Mouse (Mus musculus): ENCODE measurements at regions not wholly inside any gene's neighbourhood (a gene's known extent, or its start where the extent isn't known, plus 50 kb on each side); places are given as distances from the start of the nearest gene placed in this dataset.

DNA sequence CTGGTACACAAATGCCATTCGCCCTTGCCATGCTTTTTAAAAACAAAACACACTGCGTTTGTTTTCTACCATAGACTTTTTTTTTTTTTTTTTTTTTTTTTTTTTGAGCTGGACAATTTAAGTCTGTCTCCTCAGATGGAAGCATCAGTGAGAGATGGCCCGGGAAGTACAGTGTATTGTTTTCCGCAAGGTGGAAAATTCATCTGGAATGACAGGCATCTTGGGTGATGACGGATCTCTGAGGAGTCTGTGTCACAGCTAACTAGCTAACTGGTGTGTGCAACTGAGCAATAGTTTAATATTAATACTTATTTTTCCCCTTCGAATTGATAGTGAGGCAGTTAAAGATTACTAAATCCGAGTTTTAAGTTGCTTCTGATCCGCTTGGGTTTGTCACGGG, 228.7 kb upstream of the Arglu1 start:
- Histone ChIP-seq H3K4me3 (replicated peaks; ENCODE audit: low read length) (no peak overlapping the region), H3K9me3 (ENCODE audit: control insufficient read depth, low read length) (0 out of 2 replicates have a peak, but pooled peaks cover 12% of the 10 kb centered on the region), H3K4me1 (ENCODE audit: control insufficient read depth, insufficient read depth, low read length) (no peaks in the 10 kb centered on the region), H3K9ac (ENCODE audit: low read depth, low read length, severe bottlenecking) (no peak overlapping the region), H3K4me2 (replicated peaks; ENCODE audit: low read depth, low read length, severe bottlenecking) (no peak overlapping the region), H3K27me3 (ENCODE audit: control insufficient read depth, insufficient read depth, low read length) (no peaks in the 10 kb centered on the region), H3K36me3 (ENCODE audit: control insufficient read depth, insufficient read depth, low read length) (no peaks in the 10 kb centered on the region), H3K27ac (replicated peaks; ENCODE audit: low read depth, low read length) (no peak overlapping the region)
- TF ChIP-seq POLR2A (IDR thresholded peaks at IDR 0.05; ENCODE audit: borderline replicate concordance, extremely low read depth, insufficient read depth, insufficient read length), result no peak
- no peak for ATAC-seq (ENCODE audit: low FRiP score, low read depth)
- WGBS, result 84% methylated on average over 9 of the region's 9 CpGs
- no peak for DNase-seq (ENCODE audit: low spot score)

DNA sequence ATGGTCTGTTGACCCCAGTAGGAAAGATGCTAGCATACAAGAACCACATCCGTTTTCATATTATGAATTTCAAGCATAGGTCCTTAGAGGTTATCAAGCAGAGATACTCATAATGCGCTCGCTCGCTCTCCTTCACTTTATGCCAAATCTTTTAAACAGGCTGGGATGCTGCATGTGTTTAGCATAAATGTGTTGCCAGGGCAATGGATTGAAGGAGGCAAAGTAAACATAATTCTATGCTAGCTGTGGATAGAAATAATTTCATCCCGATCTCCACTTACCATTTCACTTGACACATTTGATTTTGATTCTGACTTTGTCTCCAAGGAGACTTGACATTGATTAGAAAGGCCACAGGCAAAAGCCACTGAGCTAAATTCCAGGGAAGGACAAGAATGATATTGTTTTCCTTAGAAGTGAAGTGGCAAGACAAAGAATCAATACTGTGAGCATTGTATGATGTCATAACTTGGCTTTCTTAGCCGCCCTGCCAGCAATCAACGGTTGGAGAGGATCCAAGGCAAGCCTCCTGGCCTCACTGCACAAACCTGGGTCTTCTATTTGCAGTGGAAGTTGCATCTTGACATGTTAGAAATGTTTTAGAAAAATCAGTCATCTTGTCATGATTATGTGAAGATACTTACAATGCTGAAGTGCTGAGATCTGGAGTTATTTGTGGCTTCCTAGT, 217.3 kb upstream of the Arglu1 start:
- Histone ChIP-seq H3K36me3 (ENCODE audit: control insufficient read depth, insufficient read depth, low read length) (no peaks in the 10 kb centered on the region), H3K9me3 (ENCODE audit: control insufficient read depth, low read length) (no peaks in the 10 kb centered on the region), H3K4me1 (ENCODE audit: control insufficient read depth, insufficient read depth, low read length) (no peaks in the 10 kb centered on the region), H3K4me3 (replicated peaks; ENCODE audit: low read length) (no peak overlapping the region), H3K27ac (replicated peaks; ENCODE audit: low read depth, low read length) (no peak overlapping the region), H3K4me2 (replicated peaks; ENCODE audit: low read depth, low read length, severe bottlenecking) (no peak overlapping the region), H3K27me3 (ENCODE audit: control insufficient read depth, insufficient read depth, low read length) (no peaks in the 10 kb centered on the region), H3K9ac (ENCODE audit: low read depth, low read length, severe bottlenecking) (no peak overlapping the region)
- no peak for ATAC-seq (ENCODE audit: low FRiP score, low read depth)
- WGBS, result 84% methylated on average over 7 of the region's 7 CpGs
- no peak for DNase-seq (ENCODE audit: low spot score)
- TF ChIP-seq POLR2A (IDR thresholded peaks at IDR 0.05; ENCODE audit: borderline replicate concordance, extremely low read depth, insufficient read depth, insufficient read length), result no peak

DNA sequence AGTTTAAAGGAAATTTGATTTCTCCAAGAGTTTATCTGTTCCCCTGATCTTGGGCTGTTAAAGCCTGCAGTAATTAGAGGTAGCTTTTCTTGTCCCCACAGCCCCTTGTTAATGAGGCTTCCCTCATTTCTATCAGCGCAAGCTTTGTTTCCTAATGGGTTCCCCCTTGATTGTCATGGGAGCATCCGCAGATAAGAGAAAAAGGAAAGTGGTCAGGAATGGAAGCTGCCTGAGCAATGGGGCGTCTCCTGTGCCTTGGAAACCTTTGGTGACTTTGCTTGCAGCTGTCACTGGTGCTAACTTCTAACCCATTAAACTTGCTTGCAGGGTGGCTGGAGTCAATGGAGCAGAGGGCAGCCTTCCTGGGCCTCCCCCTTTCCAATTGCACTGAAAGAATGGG, 202.7 kb upstream of the Arglu1 start:
- H3K9me3 ChIP-seq (ENCODE audit: control insufficient read depth, low read length), result no peaks in the 10 kb centered on the region
- ATAC-seq (ENCODE audit: low FRiP score, low read depth), result no peak
- no peak for TF ChIP-seq POLR2A (IDR thresholded peaks at IDR 0.05; ENCODE audit: borderline replicate concordance, extremely low read depth, insufficient read depth, insufficient read length)
- DNase-seq (ENCODE audit: low spot score), result no peak
- 34% methylated on average over 3 of the region's 3 CpGs for WGBS
- no peak overlapping the region for H3K27ac ChIP-seq (replicated peaks; ENCODE audit: low read depth, low read length)
- no peaks in the 10 kb centered on the region for H3K36me3 ChIP-seq (ENCODE audit: control insufficient read depth, insufficient read depth, low read length)
- H3K4me2 ChIP-seq (replicated peaks; ENCODE audit: low read depth, low read length, severe bottlenecking), result no peak overlapping the region
- no peaks in the 10 kb centered on the region for H3K27me3 ChIP-seq (ENCODE audit: control insufficient read depth, insufficient read depth, low read length)
- no peak overlapping the region for H3K9ac ChIP-seq (ENCODE audit: low read depth, low read length, severe bottlenecking)
- no peak overlapping the region for H3K4me3 ChIP-seq (replicated peaks; ENCODE audit: low read length)
- no peaks in the 10 kb centered on the region for H3K4me1 ChIP-seq (ENCODE audit: control insufficient read depth, insufficient read depth, low read length)

DNA sequence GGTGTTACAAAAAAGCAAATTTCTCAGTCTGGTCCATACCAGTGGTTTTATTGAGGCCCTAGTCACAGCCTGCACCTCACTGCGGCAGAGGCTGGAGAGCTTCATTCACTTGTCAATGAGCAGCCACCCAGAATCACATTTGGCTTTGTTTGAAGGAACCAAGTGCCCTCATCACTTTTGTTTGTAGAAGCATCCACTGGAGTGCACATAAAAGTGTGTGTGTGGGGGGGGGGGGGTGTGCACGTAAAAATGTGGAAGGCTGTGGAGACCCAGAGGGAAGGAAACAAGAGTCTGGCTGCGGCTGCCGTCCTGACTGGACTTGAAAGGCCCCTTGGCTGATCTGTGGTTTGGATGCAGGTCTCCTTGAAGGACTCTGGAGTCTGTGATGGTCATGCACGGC, 187.0 kb upstream of the Arglu1 start:
- H3K4me3 ChIP-seq (replicated peaks; ENCODE audit: low read length), result no peak overlapping the region
- H3K9me3 ChIP-seq (ENCODE audit: control insufficient read depth, low read length), result no peaks in the 10 kb centered on the region
- H3K27me3 ChIP-seq (ENCODE audit: control insufficient read depth, insufficient read depth, low read length), result no peaks in the 10 kb centered on the region
- no peak overlapping the region for H3K9ac ChIP-seq (ENCODE audit: low read depth, low read length, severe bottlenecking)
- WGBS, result 23% methylated on average over 5 of the region's 5 CpGs
- TF ChIP-seq POLR2A (IDR thresholded peaks at IDR 0.05; ENCODE audit: borderline replicate concordance, extremely low read depth, insufficient read depth, insufficient read length), result no peak
- peaks cover 3% of the 10 kb centered on the region; the same call in 1 of the 2 replicates for H3K4me1 ChIP-seq (ENCODE audit: control insufficient read depth, insufficient read depth, low read length)
- no peaks in the 10 kb centered on the region for H3K36me3 ChIP-seq (ENCODE audit: control insufficient read depth, insufficient read depth, low read length)
- no peak for DNase-seq (ENCODE audit: low spot score)
- peak; percentile 30; the same call in 1 of the 2 replicates for ATAC-seq (ENCODE audit: low FRiP score, low read depth)
- H3K4me2 ChIP-seq (replicated peaks; ENCODE audit: low read depth, low read length, severe bottlenecking), result no peak overlapping the region
- no peak overlapping the region for H3K27ac ChIP-seq (replicated peaks; ENCODE audit: low read depth, low read length)

DNA sequence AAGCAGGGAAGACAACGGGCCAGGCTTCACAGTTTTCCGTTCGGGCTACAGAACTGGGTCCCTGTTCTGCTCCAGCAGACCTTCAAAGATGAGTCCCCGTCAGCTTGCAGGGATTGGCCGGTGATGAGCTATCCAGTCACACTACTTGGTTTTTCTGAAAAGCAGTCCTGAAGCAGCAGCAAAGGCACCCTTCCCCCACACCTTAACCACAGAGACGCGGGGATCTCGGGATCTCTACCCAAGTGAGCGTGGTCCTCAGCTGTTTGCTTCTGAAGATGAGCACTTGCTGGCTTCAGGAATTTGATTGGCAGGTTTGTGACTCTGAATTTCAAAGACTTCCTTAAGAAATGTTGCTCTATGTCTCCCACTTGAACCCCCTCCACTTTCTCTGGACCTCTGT, 186.6 kb upstream of the Arglu1 start:
- no peak overlapping the region for H3K27ac ChIP-seq (replicated peaks; ENCODE audit: low read depth, low read length)
- no peak for ATAC-seq (ENCODE audit: low FRiP score, low read depth)
- no peak overlapping the region for H3K4me2 ChIP-seq (replicated peaks; ENCODE audit: low read depth, low read length, severe bottlenecking)
- no peak overlapping the region for H3K9ac ChIP-seq (ENCODE audit: low read depth, low read length, severe bottlenecking)
- no peak for DNase-seq (ENCODE audit: low spot score)
- no peaks in the 10 kb centered on the region for H3K9me3 ChIP-seq (ENCODE audit: control insufficient read depth, low read length)
- TF ChIP-seq POLR2A (IDR thresholded peaks at IDR 0.05; ENCODE audit: borderline replicate concordance, extremely low read depth, insufficient read depth, insufficient read length), result no peak
- H3K36me3 ChIP-seq (ENCODE audit: control insufficient read depth, insufficient read depth, low read length), result no peaks in the 10 kb centered on the region
- no peak overlapping the region for H3K4me3 ChIP-seq (replicated peaks; ENCODE audit: low read length)
- H3K27me3 ChIP-seq (ENCODE audit: control insufficient read depth, insufficient read depth, low read length), result no peaks in the 10 kb centered on the region
- WGBS, result 48% methylated on average over 9 of the region's 9 CpGs
- H3K4me1 ChIP-seq (ENCODE audit: control insufficient read depth, insufficient read depth, low read length), result peaks cover 3% of the 10 kb centered on the region; the same call in 1 of the 2 replicates

All from limb, embryonic 14.5 days (tissue).